Mouse (Mus musculus) olfactory bulb, adult 2 months (tissue): Measurements from ENCODE around the gene Tmem192.

Experiments
- CTCF ChIP-seq: fragments of 200-500 bp; IDR thresholded peaks from 2 replicates; pipeline ENCODE4 v1.5.1; 2012; ENCODE audit warnings: low read depth, mild to moderate bottlenecking, low read length, moderate library complexity; ENCODE audit not compliant: insufficient read depth
- POLR2A ChIP-seq: fragments of 200-500 bp; IDR thresholded peaks from 2 replicates; pipeline ENCODE4 v1.6.1; 2012; ENCODE audit warnings: mild to moderate bottlenecking, low read depth, low read length, moderate library complexity; ENCODE audit not compliant: insufficient read depth

- TF ChIP-seq POLR2A: no peak
- no peak for TF ChIP-seq CTCF
Measured at GRCm38 (mm10) chr8:64903778-64904177, 43.2 kb upstream of the Tmem192 start.
